Mouse (Mus musculus): ENCODE measurements around the gene A730009L09Rik. TPM values are rescaled to one million over a fixed set of nuclear protein-coding genes. Genes with fewer than 3 reads are reported as not detected.

Gene A730009L09Rik
- total and polyA plus RNA-seq, 2 experiments from 2014 or later = not detected

GRCm38 (mm10) chr16:84560279-84560602, 45.3 kb downstream of the A730009L09Rik start:
- H3K4me3 ChIP-seq (ENCODE audit: low read depth, low read length) = no peak overlapping the region
- no peak for TF ChIP-seq EP300 (IDR thresholded peaks at IDR 0.05; ENCODE audit: low read depth)
- TF ChIP-seq CTCF (IDR thresholded peaks at IDR 0.05; ENCODE audit: low read depth) = no peak
- no peaks in the 10 kb centered on the region for H3K4me1 ChIP-seq (ENCODE audit: control insufficient read depth, insufficient read depth)
- no peak overlapping the region for H3K27ac ChIP-seq (ENCODE audit: low read depth)
- H3K9ac ChIP-seq (replicated peaks; ENCODE audit: low read depth, low read length) = no peak overlapping the region
- ATAC-seq (ENCODE audit: insufficient read depth, low read depth) (no peak), DNase-seq (ENCODE audit: low spot score) (no peak)
- H3K36me3 ChIP-seq (replicated peaks; ENCODE audit: control insufficient read depth, insufficient read depth, low read length) = no peaks in the 10 kb centered on the region
- H3K4me2 ChIP-seq (ENCODE audit: low read depth, low read length) = no peak overlapping the region
- no peaks in the 10 kb centered on the region for H3K27me3 ChIP-seq (ENCODE audit: control insufficient read depth, insufficient read depth, low read length)
- 62% methylated on average over 7 of the region's 7 CpGs for WGBS
- H3K9me3 ChIP-seq (replicated peaks; ENCODE audit: control insufficient read depth, low read length) = no peaks in the 10 kb centered on the region

Other genes starting within 250 kb of the A730009L09Rik start
- gene Mrpl39, start 220.6 kb downstream of the A730009L09Rik start, total RNA-seq (2014; rRNA removed; ENCODE audit: low replicate concordance) = 24.8 and 43.2 TPM in 2 replicates
- gene Mrpl39, start 220.6 kb downstream of the A730009L09Rik start, polyA plus RNA-seq (2015; fragmentation: Nextera tagmentation; extraction: Ambion mirVana) = 48.9 and 50.6 TPM in 2 replicates